Mouse (Mus musculus) CD4-positive, CD25-positive, alpha-beta regulatory T cell, adult 2 months (primary cell): ENCODE data around the gene Dbi.

Experiments
- DNase-seq: peaks from one replicate; pipeline ENCODE4 v3.0.0-alpha.2; 2012; ENCODE audit warnings: low read depth, low spot score

The Dbi gene

DNA sequence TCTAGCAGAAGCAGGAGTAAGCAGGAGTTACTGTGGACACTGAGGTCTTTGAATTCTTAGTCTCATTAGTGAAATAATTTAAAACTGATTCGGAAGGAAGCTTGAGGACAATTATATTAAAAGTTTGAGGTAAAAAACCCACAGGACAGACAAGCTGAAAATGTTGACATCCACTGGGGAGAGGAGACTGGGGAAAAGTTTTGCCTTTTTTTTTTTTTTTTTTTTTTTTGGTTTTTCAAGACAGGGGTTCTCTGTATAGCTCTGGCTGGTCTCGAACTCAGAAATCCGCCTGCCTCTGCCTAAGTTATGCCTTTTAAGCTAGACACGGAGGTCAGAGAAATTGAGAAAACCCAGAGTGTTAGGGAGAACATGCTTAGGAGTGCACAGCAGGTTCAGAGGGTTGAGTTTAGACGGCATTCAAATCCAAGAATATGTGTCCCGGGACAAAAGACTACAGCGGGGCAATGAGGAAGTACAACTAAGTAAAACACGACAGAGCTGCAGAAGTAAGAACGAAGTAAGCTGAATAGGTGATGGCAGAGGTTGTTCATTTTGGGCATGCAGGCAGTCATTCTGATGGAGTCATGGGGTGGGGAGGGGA lies 1.2 kb upstream of the Dbi start:
- no peak for DNase-seq

- no peak for DNase-seq
These were observed 523 bp downstream of the Dbi start for GRCm38 (mm10) chr1:120120141-120120968.

- no peak for DNase-seq
These were observed 1.5 kb downstream of the Dbi start for GRCm38 (mm10) chr1:120119389-120119788.

DNA sequence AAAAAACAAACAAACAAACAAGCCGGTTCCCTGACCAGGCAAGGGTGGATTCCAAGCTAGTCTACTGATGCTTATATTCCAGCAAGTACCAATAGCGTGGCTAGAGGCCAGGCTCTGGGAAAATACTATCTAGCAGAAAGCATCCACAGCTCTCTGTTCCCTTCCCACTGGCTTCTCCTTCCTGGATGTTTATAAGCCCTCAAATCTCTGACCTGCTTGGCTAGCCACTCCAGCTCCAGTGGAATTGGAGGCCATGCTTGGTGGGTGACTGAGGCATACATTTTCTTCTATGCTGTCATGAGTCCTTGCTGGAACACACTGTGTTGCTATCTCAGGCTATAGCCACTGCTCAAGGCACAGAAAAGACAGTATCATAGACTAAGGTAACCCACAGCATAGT lies 2.0 kb downstream of the Dbi start:
- no peak for DNase-seq

DNA sequence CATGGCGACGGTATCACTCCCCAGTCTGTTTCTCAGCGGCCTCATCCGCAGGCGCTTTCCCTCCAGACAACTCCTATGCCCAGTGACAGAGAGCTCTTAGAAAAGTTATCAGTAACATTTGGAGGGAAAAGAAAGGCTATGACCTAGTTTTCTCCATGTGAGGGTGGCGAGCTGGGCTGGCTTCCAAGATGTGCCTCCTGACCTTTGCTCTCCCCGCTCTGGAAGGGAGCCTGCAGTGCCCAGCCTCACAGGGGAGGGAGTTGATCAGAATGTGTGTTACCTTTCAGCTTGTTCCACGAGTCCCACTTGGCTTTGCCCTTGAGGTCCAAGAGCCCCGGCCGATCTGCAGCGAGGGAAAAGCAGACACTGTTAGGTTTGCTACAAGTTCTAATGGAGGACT lies 4.8 kb downstream of the Dbi start:
- DNase-seq: no peak

DNA sequence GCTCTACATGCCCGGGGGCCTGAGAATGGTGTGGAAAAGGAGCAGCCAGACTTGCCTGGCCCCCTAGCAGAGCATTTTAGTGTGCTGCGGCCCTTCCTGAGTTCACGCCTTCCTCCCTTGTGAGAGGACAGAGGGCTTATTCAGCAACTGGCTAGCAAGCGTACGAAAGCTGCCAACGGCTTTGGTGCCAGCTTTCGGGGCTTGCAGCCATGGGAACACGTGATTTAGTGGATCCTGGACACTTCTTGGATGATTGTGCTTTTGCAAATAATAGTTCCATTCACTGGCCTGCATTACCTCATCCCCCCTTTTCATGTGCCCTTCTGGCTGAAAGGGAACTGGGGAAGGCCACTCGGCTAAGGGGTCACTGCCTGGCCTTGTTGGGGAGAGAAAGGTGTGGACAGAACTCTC lies 5.2 kb downstream of the Dbi start:
- DNase-seq: no peak

GRCm38 (mm10) chr1:120112251-120113187 lies 8.4 kb downstream of the Dbi start:
- DNase-seq: no peak

DNA sequence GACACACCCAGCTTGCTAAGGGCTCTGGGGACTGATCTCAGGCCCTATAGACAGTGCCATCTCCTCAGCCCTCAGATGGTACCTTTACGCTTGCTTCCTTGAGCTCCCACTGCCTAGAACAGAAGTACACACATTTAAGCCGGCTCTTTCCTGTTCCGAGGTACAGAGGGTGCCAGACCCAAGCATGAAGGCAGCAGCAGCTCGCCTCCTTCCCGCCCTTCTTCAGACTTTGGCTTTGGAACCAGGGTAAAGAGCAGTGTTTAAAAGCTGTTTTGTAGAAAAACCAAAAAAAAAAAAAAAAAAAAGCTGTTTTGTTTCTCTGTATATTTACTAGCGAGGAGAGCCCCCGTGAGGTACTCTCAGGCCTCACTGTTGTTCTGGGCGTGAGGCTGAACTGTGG lies 9.1 kb downstream of the Dbi start:
- no peak for DNase-seq

- no peak for DNase-seq
These were observed 11.0 kb downstream of the Dbi start for GRCm38 (mm10) chr1:120109741-120110432.

DNA sequence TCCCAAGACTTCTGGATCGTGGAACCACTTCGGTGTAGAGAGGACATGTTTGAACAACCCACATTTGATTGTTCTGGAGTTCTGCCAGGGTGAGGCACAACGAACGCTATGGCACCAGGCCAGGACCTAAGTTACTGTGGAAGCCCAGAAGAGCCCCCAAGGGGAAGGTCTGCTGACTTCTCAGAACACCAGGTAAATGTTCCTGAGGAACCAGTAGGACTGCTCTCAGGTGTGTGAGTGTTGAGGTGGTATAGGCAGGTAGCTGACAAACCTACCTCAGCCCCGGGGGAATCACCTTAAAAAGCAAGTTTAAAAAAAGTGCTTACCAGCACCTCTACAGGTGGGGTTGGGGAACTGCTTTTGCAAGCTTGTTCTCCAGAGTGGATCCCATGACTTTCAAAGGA lies 15.3 kb downstream of the Dbi start:
- DNase-seq: peak; percentile 24

GRCm38 (mm10) chr1:120101227-120101609 lies 19.7 kb downstream of the Dbi start:
- no peak for DNase-seq

DNA sequence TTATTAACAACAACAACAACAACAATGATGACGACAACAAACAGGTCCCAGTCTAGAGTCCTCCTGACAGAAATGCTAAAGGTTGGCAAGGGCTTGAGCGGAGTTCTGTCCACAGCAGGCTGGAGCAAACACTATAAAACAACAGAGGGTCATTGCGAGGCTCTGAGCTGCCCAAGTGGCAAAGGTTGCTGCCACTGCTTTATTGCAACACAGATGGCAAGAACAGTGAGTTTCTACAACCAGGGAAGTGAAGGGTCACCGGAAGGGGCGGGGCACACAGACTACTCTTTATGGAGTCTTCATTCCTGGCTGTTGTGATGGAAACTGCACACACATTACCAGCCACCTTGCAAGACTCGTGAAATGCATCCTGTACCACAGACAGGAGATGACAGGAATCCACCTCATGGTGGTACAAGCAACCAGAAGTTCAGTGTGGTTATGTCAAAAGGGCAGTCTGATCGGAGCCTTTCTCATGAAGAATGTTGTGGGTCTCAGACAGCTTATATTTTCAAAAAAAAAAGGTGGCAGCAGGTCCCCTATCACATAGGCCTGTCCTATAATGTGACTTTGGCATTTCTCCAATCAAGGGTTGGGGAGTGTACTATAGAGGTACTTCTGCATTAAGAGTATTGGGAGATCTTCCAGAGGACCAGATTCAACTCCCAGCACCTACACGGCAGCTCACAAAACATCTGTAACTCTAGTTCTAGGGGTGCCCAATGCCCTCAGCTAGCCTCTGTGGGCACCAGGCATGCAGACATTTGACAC lies 20.2 kb downstream of the Dbi start:
- DNase-seq: no peak

GRCm38 (mm10) chr1:120099483-120099882 lies 21.4 kb downstream of the Dbi start:
- no peak for DNase-seq

DNA sequence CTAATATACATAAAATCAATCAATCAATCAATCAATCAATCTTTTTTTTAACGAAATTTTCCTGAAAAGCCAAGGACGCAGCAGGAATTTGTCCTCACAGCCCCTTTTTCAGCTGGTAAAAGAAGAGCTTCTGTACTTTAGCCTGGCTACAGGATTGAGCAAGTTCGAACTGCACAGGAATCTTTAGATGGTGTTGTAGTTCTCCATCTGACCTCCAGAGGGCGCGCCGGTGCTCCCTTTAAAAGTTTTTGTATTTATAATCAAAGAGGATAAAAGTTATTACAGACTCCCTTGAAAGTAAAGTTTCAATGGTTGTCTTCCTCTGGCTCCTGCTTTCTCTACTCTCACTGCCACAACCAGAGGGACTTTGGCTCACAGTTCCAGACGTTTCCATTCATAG lies 22.6 kb downstream of the Dbi start:
- DNase-seq: peak; percentile 79

- DNase-seq: no peak
These were observed 26.0 kb downstream of the Dbi start for GRCm38 (mm10) chr1:120094920-120095319.

GRCm38 (mm10) chr1:120093482-120094134 lies 27.3 kb downstream of the Dbi start:
- peak; percentile 90 for DNase-seq

- no peak for DNase-seq
These were observed 29.9 kb downstream of the Dbi start for GRCm38 (mm10) chr1:120090880-120091570.

GRCm38 (mm10) chr1:120089180-120089579 lies 31.7 kb downstream of the Dbi start:
- no peak for DNase-seq

DNA sequence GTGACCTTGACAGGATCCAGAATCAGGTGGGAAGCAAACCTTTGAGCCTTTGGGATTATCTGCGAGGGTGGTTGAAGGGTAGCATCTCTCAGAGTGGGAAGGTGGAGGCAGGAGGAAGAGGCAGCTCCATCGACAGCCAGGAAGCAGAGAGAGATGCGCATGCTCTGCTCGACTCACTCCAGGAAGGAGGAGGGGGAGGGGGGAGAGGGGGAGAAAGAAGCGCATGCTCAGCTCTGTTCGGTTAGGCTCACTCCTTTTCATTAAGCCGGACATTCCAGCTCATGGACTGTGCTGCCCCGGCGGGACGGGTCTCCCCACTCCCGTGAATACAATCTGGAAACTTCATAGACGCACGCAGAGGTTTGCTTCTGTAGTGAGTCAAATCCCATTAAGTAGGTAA lies 34.2 kb downstream of the Dbi start:
- no peak for DNase-seq

GRCm38 (mm10) chr1:120085696-120086095 lies 35.2 kb downstream of the Dbi start:
- no peak for DNase-seq
